Mouse (Mus musculus): Measurements from ENCODE around the gene Srl. TPM values are rescaled to one million over a fixed set of nuclear protein-coding genes. Genes with fewer than 3 reads are reported as not detected.
"Not testable (repeated sequence)": the region's sequence is repeated elsewhere in the genome, so short reads cannot be mapped to it uniquely, and the experiment has no call there.

Srl gene
- polyA plus RNA-seq, 1 experiment from 2014 or later = 87.3 TPM

- H3K4me1 ChIP-seq = peaks cover 22% of the 10 kb centered on the region
- DNase-seq (ENCODE audit: low spot score) = no peak
- H3K36me3 ChIP-seq = peaks cover 62% of the 10 kb centered on the region
- 91% methylated on average over 5 of the region's 5 CpGs for WGBS
- no peaks in the 10 kb centered on the region for H3K9me3 ChIP-seq
- no peaks in the 10 kb centered on the region for H3K27me3 ChIP-seq (ENCODE audit: insufficient read depth, poor library complexity, severe bottlenecking)
- H3K27ac ChIP-seq = no peak overlapping the region
- no peak overlapping the region for H3K4me3 ChIP-seq
Observed at GRCm38 (mm10) chr16:4547611-4548010, 6.0 kb upstream of the Srl start.

DNA sequence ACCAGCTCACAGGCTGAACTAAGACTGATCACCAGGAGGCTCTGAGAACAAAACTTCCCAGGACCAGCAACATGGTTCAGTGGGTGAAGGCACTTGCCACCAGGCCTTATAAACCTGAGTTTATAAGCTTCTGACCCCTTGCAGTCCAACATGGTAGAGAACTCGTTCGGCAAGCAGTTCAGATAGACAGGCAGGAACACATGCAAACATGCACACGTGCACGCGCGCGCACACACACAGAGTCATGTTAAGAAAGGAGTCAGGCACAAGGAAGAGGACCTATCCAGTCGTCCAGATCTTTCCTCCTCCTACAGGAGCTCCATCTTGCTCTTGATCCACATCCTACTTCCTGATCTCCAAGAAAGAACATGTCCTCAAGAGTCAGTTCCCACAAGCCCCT, 5.2 kb upstream of the Srl start:
- peak; percentile 64 for DNase-seq (ENCODE audit: low spot score)
- no peak overlapping the region for H3K27ac ChIP-seq
- H3K9me3 ChIP-seq = no peaks in the 10 kb centered on the region
- peaks cover 14% of the 10 kb centered on the region for H3K4me1 ChIP-seq
- no peaks in the 10 kb centered on the region for H3K27me3 ChIP-seq (ENCODE audit: insufficient read depth, poor library complexity, severe bottlenecking)
- WGBS = 93% methylated on average over 8 of the region's 8 CpGs
- H3K4me3 ChIP-seq = no peak overlapping the region
- H3K36me3 ChIP-seq = peaks cover 58% of the 10 kb centered on the region

DNA sequence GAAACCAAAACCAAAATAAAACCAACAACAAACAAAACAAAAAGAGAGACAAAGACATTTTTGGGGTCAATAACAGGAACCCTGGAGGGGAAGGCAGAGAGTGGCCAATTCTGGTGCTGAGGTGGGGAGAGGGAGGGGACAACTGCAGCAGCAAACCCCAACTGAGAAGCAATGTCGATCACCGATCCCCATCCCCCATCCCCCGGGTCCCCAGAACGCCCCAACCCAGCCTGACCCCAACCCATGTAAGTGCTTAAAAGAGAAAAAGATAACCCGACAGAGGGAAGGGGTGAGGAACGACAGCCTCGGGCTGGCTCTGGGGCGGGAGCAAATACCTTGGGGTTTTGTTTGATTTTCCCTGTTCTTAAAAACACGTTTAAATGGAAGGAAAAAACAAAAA, 3.2 kb upstream of the Srl start:
- Histone ChIP-seq H3K4me1 (peaks cover 6% of the 10 kb centered on the region; the same call in 1 of the 2 replicates), H3K9me3 (no peaks in the 10 kb centered on the region), H3K27ac (no peak overlapping the region), H3K36me3 (peaks cover 49% of the 10 kb centered on the region), H3K27me3 (ENCODE audit: insufficient read depth, poor library complexity, severe bottlenecking) (no peaks in the 10 kb centered on the region), H3K4me3 (no peak overlapping the region)
- 57% methylated on average over 9 of the region's 9 CpGs for WGBS
- DNase-seq (ENCODE audit: low spot score) = peak; percentile 64

DNA sequence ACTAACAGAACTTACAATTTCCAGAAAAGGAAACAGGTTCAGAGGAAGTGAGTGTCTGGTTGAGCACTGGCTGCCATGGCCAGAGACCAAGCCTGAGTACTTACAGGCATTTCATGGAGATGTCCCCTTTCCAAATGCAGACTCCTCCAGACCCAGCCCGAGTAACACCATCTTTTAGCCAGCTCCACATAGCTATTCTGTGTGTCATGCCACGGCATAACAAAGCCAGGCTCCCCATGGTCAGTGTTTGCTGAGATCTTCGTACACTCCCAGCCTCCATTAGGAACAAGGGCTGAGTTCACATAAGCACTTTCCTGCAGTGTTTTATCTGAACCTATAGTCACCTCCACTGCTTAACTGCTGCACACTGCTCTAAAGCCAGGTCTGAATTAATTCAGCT, 1.6 kb upstream of the Srl start:
- peaks cover 8% of the 10 kb centered on the region; the same call in 1 of the 2 replicates for H3K4me1 ChIP-seq
- H3K9me3 ChIP-seq = no peaks in the 10 kb centered on the region
- 71% methylated on average over 3 of the region's 3 CpGs for WGBS
- H3K27me3 ChIP-seq (ENCODE audit: insufficient read depth, poor library complexity, severe bottlenecking) = no peaks in the 10 kb centered on the region
- peaks cover 34% of the 10 kb centered on the region for H3K36me3 ChIP-seq
- H3K4me3 ChIP-seq = no peak overlapping the region
- H3K27ac ChIP-seq = no peak overlapping the region
- DNase-seq (ENCODE audit: low spot score) = peak; percentile 72

DNA sequence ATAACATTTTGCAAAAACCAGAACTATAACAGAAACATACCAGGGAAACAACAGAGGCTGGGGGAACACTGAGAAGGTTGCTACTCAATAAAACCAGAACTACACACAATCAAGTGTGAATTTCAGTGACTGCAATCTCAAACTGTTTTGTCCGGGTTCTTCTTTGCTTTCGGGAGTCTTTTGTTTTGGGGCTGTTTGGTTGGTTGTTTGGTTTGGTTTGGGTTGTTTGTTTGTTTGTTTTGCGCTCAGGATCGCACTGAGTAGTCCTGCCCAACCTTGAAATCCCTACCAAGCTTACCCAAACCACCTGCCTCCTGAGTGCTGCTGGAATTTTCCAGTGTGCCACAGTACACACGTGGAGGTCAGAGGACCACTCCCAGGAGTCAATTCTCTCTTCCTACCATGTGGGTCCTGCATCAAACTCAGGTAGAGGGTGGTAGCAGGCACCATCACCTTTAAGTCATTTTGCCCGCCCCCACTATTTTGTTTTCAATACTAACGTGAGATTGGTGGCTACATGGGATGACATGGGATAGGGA, 689 bp upstream of the Srl start:
- Histone ChIP-seq H3K27ac (peak overlapping the region; percentile 86; the same call in 1 of the 2 replicates), H3K36me3 (peaks cover 30% of the 10 kb centered on the region), H3K27me3 (ENCODE audit: insufficient read depth, poor library complexity, severe bottlenecking) (no peaks in the 10 kb centered on the region), H3K4me1 (peaks cover 16% of the 10 kb centered on the region), H3K4me3 (peak overlapping the region; percentile 64; the same call in 1 of the 2 replicates), H3K9me3 (no peaks in the 10 kb centered on the region)
- WGBS = 41% methylated on average over 7 of the region's 7 CpGs
- DNase-seq (ENCODE audit: low spot score) = no peak

DNA sequence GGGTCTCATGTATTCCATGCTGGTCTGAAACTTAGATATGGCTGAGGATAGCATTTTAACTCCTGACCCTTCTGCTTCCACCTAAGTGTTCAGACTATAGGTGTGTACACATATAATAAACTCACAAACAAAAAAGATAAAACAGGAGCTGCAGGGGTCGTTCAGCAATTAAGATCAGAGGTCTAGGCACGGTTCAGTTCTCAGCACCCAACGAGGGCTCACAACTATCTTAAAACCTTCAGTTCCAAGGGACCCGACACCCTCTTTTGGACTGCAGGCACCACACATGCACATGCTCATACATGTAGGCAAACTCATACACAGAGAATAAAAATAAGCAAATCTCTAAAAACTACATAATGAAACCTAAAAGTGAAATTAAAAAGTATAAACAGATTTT, 583 bp downstream of the Srl start:
- Histone ChIP-seq H3K9me3 (no peaks in the 10 kb centered on the region), H3K4me3 (peak overlapping the region; percentile 64), H3K27me3 (ENCODE audit: insufficient read depth, poor library complexity, severe bottlenecking) (no peaks in the 10 kb centered on the region), H3K4me1 (peaks cover 17% of the 10 kb centered on the region), H3K27ac (peak overlapping the region; percentile 86), H3K36me3 (peaks cover 17% of the 10 kb centered on the region)
- WGBS = 62% methylated on average over 4 of the region's 4 CpGs
- peak; percentile 68 for DNase-seq (ENCODE audit: low spot score)

GRCm38 (mm10) chr16:4540064-4540775, 1.4 kb downstream of the Srl start:
- H3K4me3 ChIP-seq = 0 out of 2 replicates have a peak overlapping the region, but pooled peaks have one; percentile 64
- DNase-seq (ENCODE audit: low spot score) = peak; percentile 64
- H3K36me3 ChIP-seq = peaks cover 9% of the 10 kb centered on the region
- H3K9me3 ChIP-seq = no peaks in the 10 kb centered on the region
- H3K27ac ChIP-seq = no peak overlapping the region
- peaks cover 14% of the 10 kb centered on the region for H3K4me1 ChIP-seq
- no peaks in the 10 kb centered on the region for H3K27me3 ChIP-seq (ENCODE audit: insufficient read depth, poor library complexity, severe bottlenecking)
- 91% methylated on average over 12 of the region's 12 CpGs for WGBS

GRCm38 (mm10) chr16:4539521-4539920, 2.1 kb downstream of the Srl start:
- Histone ChIP-seq H3K27ac (no peak overlapping the region), H3K4me3 (no peak overlapping the region), H3K27me3 (ENCODE audit: insufficient read depth, poor library complexity, severe bottlenecking) (no peaks in the 10 kb centered on the region), H3K36me3 (peaks cover 4% of the 10 kb centered on the region; the same call in 1 of the 2 replicates), H3K9me3 (no peaks in the 10 kb centered on the region), H3K4me1 (peaks cover 14% of the 10 kb centered on the region)
- DNase-seq (ENCODE audit: low spot score) = peak; percentile 61
- 87% methylated on average over 4 of the region's 4 CpGs for WGBS

DNA sequence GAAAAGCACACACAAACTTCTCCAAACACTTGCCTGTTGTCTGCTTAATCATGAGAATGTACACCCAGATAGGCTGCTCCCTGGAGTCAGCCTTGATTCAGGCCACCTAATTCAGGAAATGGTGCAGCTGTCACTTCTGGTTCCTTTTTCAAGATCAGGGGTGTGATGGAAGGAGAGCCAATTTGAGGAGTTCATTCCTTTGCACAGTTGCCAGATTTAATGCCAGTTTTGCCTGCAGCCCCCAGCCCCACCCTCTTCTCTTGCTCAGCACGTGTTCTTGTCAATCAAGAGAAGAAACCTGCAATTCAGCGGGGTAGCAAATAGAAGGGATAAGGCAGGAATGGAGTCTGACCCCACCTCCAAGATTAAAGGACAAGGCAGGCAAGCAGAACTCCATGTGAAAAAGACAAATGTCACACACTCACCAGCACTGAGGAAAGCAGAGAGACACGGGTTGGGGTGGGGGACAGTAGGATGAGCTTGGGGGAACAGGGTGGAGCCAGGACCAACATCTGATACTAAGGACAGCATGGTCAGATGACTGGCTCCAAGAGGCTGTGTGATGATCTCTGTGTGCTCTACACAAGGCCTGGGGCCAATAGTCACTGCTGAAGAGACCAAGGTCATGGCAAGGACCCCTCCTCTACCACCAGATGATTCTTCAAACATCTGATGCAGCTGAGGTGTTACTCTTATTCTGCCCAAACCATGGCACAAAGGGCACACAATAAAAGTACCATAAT, 3.8 kb downstream of the Srl start:
- 36% methylated on average over 3 of the region's 3 CpGs for WGBS
- Histone ChIP-seq H3K27me3 (ENCODE audit: insufficient read depth, poor library complexity, severe bottlenecking) (no peaks in the 10 kb centered on the region), H3K27ac (peak overlapping the region; percentile 12; the same call in 1 of the 2 replicates), H3K9me3 (no peaks in the 10 kb centered on the region), H3K4me3 (no peak overlapping the region), H3K4me1 (peaks cover 14% of the 10 kb centered on the region), H3K36me3 (peaks cover 4% of the 10 kb centered on the region; the same call in 1 of the 2 replicates)
- DNase-seq (ENCODE audit: low spot score) = peak; percentile 70

DNA sequence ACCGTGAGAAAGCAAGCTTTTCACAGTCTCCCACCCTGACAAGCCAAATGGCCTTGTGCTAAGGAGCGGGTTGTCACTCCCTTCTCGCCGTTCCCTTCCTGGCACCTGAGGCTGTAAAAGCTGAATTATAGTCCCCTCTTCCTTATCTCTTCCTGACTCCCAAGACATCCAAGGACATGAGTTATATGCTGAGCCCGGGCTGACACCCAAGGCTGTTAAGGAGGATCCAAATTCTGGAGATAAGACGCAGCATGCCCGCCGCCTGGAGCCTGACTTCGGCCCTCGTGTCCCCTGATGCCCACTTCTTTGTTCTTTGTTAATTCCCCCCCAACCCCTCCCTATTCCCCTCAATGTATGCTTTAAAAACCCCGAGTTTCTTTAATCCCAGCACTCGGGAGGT, 14.2 kb downstream of the Srl start:
- H3K27me3 ChIP-seq (ENCODE audit: insufficient read depth, poor library complexity, severe bottlenecking); H3K9me3 ChIP-seq; H3K4me3 ChIP-seq; H3K36me3 ChIP-seq; H3K27ac ChIP-seq: not testable (repeated sequence)
- DNase-seq (ENCODE audit: low spot score) = peak; percentile 59
- H3K4me1 ChIP-seq = peaks cover 15% of the 10 kb centered on the region
- WGBS = 89% methylated on average over 12 of the region's 12 CpGs

- Histone ChIP-seq H3K27ac (peak overlapping the region; percentile 93), H3K27me3 (ENCODE audit: insufficient read depth, poor library complexity, severe bottlenecking) (no peaks in the 10 kb centered on the region), H3K4me3 (peak overlapping the region; percentile 50), H3K36me3 (peaks cover 10% of the 10 kb centered on the region; the same call in 1 of the 2 replicates), H3K9me3 (no peaks in the 10 kb centered on the region), H3K4me1 (peaks cover 45% of the 10 kb centered on the region)
- 61% methylated on average over 7 of the region's 7 CpGs for WGBS
- no peak for DNase-seq (ENCODE audit: low spot score)
Observed at GRCm38 (mm10) chr16:4523313-4524004, 18.2 kb downstream of the Srl start.

DNA sequence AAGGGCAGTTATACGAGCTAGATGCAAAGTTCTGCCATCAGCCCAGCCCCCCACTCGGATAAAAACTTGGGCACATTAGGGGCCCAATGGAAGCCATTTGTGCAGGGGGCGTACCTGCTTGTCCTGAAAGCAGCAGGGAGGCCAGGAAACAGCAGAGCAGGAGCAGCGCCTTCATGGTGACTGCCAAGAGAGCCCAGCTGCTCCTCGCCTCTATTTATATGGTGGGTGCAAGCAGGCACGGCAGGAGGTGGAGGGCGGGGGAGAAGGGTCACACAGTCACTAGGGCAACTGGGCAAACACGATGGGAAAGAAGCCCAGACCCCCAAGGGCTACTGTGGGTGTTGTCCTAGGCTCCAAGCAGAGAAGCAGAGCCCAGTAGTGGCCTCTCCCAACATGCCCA, 18.7 kb downstream of the Srl start:
- H3K9me3 ChIP-seq = no peaks in the 10 kb centered on the region
- 46% methylated on average over 8 of the region's 8 CpGs for WGBS
- H3K36me3 ChIP-seq = peaks cover 5% of the 10 kb centered on the region; the same call in 1 of the 2 replicates
- peaks cover 50% of the 10 kb centered on the region for H3K4me1 ChIP-seq
- DNase-seq (ENCODE audit: low spot score) = peak; percentile 74
- H3K27me3 ChIP-seq (ENCODE audit: insufficient read depth, poor library complexity, severe bottlenecking) = no peaks in the 10 kb centered on the region
- peak overlapping the region; percentile 50 for H3K4me3 ChIP-seq
- peak overlapping the region; percentile 93 for H3K27ac ChIP-seq
